Mouse (Mus musculus): ENCODE measurements around the gene Olfr1257. TPM values are rescaled to one million over a fixed set of nuclear protein-coding genes. Genes with fewer than 3 reads are reported as not detected.
"Not testable (repeated sequence)": the region's sequence is repeated elsewhere in the genome, so short reads cannot be mapped to it uniquely, and the experiment has no call there.

Olfr1257 gene
- not detected for polyA plus RNA-seq (2012; fragmentation: generic; extraction: Trizol)

DNA sequence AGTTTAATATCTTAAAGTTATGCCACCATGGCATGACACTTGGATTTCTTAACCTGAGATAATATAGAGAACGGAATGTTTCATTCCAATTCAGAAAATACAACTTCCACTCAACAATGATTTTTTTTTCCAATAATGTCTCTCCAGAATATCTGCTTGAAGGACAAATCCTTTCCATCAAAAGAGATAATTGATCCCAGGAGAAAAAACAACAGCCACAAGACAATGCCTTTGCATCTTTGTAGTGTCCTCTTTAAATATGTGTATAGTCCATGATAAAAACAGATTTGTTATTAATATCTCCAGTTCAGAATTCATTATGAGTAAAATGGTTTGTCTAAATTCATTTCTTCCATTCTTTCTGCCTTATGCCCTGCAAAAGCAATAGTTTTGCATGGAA, at the start of gene Olfr1257:
TSS of gene Olfr1257 (plus strand) at position 301 of the 400 bp plus-strand sequence.
- no peak within 1 kb of the TSS for H3K4me3 ChIP-seq
- no peak within 1 kb of the TSS for H3K4me2 ChIP-seq (ENCODE audit: low read depth)
- TF ChIP-seq REST (IDR thresholded peaks at IDR 0.05; ENCODE audit: insufficient read depth, insufficient read length) (no peak), TCF3 (IDR thresholded peaks at IDR 0.05; ENCODE audit: insufficient read length, low read depth) (no peak), SRF (IDR thresholded peaks at IDR 0.05; ENCODE audit: control insufficient read depth, insufficient read length, low read depth) (no peak), MYOG (IDR thresholded peaks at IDR 0.05; ENCODE audit: control insufficient read depth in 1 of 3, insufficient read depth in 1 of 3, insufficient read length in 2 of 3, low read depth in 2 of 3) (no peak), USF1 (IDR thresholded peaks at IDR 0.05; ENCODE audit: low read depth) (no peak), MYOD1 (IDR thresholded peaks at IDR 0.05; ENCODE audit: control insufficient read depth in 1 of 3, insufficient read length in 2 of 3, low read depth in 2 of 3) (no peak), E2F4 (IDR thresholded peaks at IDR 0.05; ENCODE audit: insufficient read depth) (no peak), POLR2A (IDR thresholded peaks at IDR 0.05; ENCODE audit: insufficient read length, low read depth) (no peak), POLR2AphosphoS2 (IDR thresholded peaks at IDR 0.05; ENCODE audit: insufficient read length, low read depth) (no peak), TCF12 (IDR thresholded peaks at IDR 0.05; ENCODE audit: insufficient read depth, poor library complexity, severe bottlenecking) (no peak), CEBPB (IDR thresholded peaks at IDR 0.05; ENCODE audit: insufficient read depth, poor library complexity, severe bottlenecking) (no peak), MAX (IDR thresholded peaks at IDR 0.05; ENCODE audit: low read depth) (no peak)
- no peaks in the 10 kb centered on the region for H3K79me2 ChIP-seq (ENCODE audit: control insufficient read depth, insufficient read depth)
- H3ac ChIP-seq (ENCODE audit: control insufficient read depth, insufficient read length): no peak within 1 kb of the TSS
- H3K27me3 ChIP-seq (ENCODE audit: control insufficient read depth, insufficient read depth, insufficient read length): no peaks in the 10 kb centered on the region
- H3K36me3 ChIP-seq (ENCODE audit: control insufficient read depth, insufficient read depth): no peaks in the 10 kb centered on the region

DNA sequence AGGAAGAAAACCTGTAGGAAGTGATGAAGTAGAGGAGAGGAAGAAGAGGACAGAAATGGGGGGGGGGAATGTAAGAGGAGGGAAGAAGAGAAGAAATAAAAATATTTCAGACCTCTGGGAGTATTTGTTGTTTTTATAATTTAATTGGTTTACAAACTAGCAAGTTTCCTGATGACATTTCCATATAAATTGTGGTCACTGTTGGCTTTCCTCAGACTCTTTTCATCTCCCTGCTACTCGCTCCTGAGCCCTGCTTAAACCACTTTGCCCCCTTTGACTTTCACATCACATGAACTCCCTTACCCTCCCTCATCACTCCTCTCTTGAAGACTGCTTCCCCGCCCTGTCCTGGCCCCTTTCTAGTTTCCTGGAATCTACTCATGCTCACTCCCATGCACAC, 36.8 kb upstream of the Olfr1257 start, which contains the start of gene Olfr1256:
TSS of gene Olfr1256 (minus strand) at position 101 of the 400 bp plus-strand sequence.
- Histone ChIP-seq H3K27me3 (ENCODE audit: control insufficient read depth, insufficient read depth, insufficient read length) (no peaks in the 10 kb centered on the region), H3ac (ENCODE audit: control insufficient read depth, insufficient read length) (no peak within 1 kb of the TSS), H3K79me2 (ENCODE audit: control insufficient read depth, insufficient read depth) (no peaks in the 10 kb centered on the region), H3K4me3 (no peak within 1 kb of the TSS), H3K36me3 (ENCODE audit: control insufficient read depth, insufficient read depth) (no peaks in the 10 kb centered on the region), H3K4me2 (ENCODE audit: low read depth) (no peak within 1 kb of the TSS)
- TF ChIP-seq CEBPB (IDR thresholded peaks at IDR 0.05; ENCODE audit: insufficient read depth, poor library complexity, severe bottlenecking): no peak
- TF ChIP-seq MYOG (IDR thresholded peaks at IDR 0.05; ENCODE audit: control insufficient read depth in 1 of 3, insufficient read depth in 1 of 3, insufficient read length in 2 of 3, low read depth in 2 of 3): no peak

DNA sequence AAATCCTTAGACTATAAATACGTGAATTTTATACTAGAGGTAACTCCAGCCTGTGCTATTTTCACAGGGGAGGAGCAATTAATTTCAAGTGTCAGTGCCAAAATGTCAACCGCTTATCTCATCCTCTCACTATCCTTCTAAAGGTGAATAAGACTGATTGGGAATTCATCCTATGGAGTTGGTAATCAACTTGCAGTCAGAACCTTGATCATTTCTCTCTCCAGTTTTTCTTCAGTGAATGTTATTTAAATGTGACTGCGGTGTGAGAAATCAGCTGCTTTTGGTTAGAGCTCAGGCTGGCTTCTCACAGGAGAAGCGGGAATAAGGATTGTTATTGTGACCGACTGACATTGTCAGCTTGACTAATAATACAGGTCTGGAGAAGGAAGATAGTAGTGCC, 30.1 kb upstream of the Olfr1257 start, which contains the start of gene Olfr48:
TSS of gene Olfr48 (minus strand) at position 101 of the 400 bp plus-strand sequence.
- Histone ChIP-seq H3K79me2 (ENCODE audit: control insufficient read depth, insufficient read depth) (no peaks in the 10 kb centered on the region), H3ac (ENCODE audit: control insufficient read depth, insufficient read length) (no peak within 1 kb of the TSS), H3K27me3 (ENCODE audit: control insufficient read depth, insufficient read depth, insufficient read length) (no peaks in the 10 kb centered on the region), H3K4me2 (ENCODE audit: low read depth) (no peak within 1 kb of the TSS), H3K36me3 (ENCODE audit: control insufficient read depth, insufficient read depth) (no peaks in the 10 kb centered on the region), H3K4me3 (no peak within 1 kb of the TSS)
- no peak for TF ChIP-seq USF1 (IDR thresholded peaks at IDR 0.05; ENCODE audit: low read depth)

DNA sequence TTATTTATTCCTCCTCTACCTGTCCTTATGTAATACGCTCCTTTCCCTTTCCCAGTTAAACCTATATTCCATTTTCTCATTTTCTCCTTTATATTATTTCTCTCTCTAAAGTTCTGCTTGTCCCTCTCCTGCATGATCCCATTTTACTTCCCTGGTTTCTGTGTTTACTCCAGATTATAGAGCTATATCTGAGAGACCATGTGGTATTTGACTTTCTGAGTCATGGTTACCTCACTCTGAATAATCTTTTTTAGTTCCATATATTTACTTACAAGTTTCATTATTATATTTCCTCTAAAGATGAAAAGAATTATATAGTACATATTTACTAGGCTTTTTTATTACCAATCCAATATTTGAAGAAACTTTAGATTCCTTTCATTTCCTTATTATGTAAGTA, 29.0 kb upstream of the Olfr1257 start:
- H3ac ChIP-seq (ENCODE audit: control insufficient read depth, insufficient read length): no peak overlapping the region

DNA sequence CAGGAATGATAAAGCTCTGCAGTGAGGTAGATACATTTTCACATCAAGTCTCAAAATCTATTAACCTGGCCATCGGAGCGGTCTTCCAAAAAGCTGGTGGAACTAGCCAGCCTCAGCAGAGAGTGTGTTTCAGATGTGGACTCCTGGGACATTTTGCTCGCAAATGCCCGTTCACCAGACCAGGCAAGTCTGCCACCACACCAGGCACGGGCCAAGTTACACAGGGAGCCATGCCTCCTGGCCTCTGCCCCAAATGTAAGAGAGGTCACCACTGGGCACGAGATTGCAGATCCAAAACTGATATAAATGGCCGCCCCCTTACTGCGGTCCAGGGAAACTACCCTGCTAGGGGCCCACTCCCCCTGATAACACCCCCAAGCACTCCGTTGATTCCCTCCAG, 34.4 kb downstream of the Olfr1257 start:
- not testable (repeated sequence) for H3K27me3 ChIP-seq (ENCODE audit: control insufficient read depth, insufficient read depth, insufficient read length); H3ac ChIP-seq (ENCODE audit: control insufficient read depth, insufficient read length); H3K79me2 ChIP-seq (ENCODE audit: control insufficient read depth, insufficient read depth); H3K4me3 ChIP-seq; H3K4me2 ChIP-seq (ENCODE audit: low read depth); H3K36me3 ChIP-seq (ENCODE audit: control insufficient read depth, insufficient read depth)

More for the DNA sequence above, 29.0 kb upstream of the Olfr1257 start:
- no peak overlapping the region for H3K4me3 ChIP-seq
- no peak overlapping the region for H3K4me2 ChIP-seq (ENCODE audit: low read depth)
- no peaks in the 10 kb centered on the region for H3K27me3 ChIP-seq (ENCODE audit: control insufficient read depth, insufficient read depth, insufficient read length)
- no peak for TF ChIP-seq E2F4 (IDR thresholded peaks at IDR 0.05; ENCODE audit: insufficient read depth)
- no peak for TF ChIP-seq SRF (IDR thresholded peaks at IDR 0.05; ENCODE audit: control insufficient read depth, insufficient read length, low read depth)
- no peak for TF ChIP-seq POLR2A (IDR thresholded peaks at IDR 0.05; ENCODE audit: insufficient read length, low read depth)
- no peak for TF ChIP-seq REST (IDR thresholded peaks at IDR 0.05; ENCODE audit: insufficient read depth, insufficient read length)
- TF ChIP-seq MAX (IDR thresholded peaks at IDR 0.05; ENCODE audit: low read depth): no peak
- H3K79me2 ChIP-seq (ENCODE audit: control insufficient read depth, insufficient read depth): no peaks in the 10 kb centered on the region
- no peaks in the 10 kb centered on the region for H3K36me3 ChIP-seq (ENCODE audit: control insufficient read depth, insufficient read depth)

DNA sequence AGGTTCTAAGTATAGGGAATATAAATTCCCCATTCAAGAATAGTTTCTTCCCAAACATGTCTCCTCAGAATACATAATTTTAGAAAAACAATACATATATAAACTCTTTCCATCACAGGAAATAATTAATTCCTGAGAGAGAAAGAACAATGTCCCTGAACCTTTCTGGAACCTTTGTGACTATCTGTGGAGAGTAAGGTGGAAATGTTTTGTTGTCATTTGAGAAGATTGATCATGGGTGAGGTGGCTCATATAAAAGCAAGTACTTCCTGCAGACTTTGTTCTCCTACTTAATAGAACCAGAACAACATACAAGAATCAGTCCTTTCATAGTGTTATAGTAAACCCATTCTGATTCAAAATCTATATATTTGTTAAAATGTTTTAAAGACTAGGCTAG, 48.8 kb downstream of the Olfr1257 start, which contains the start of gene Olfr1258:
TSS of gene Olfr1258 (plus strand) at position 301 of the 400 bp plus-strand sequence.
- no peaks in the 10 kb centered on the region for H3K27me3 ChIP-seq (ENCODE audit: control insufficient read depth, insufficient read depth, insufficient read length)
- no peak within 1 kb of the TSS for H3K4me2 ChIP-seq (ENCODE audit: low read depth)
- no peak within 1 kb of the TSS for H3K4me3 ChIP-seq
- no peaks in the 10 kb centered on the region for H3K79me2 ChIP-seq (ENCODE audit: control insufficient read depth, insufficient read depth)
- H3K36me3 ChIP-seq (ENCODE audit: control insufficient read depth, insufficient read depth): no peaks in the 10 kb centered on the region
- no peak within 1 kb of the TSS for H3ac ChIP-seq (ENCODE audit: control insufficient read depth, insufficient read length)
- TF ChIP-seq E2F4 (IDR thresholded peaks at IDR 0.05; ENCODE audit: insufficient read depth): no peak
- no peak for TF ChIP-seq POLR2AphosphoS2 (IDR thresholded peaks at IDR 0.05; ENCODE audit: insufficient read length, low read depth)
- no peak for TF ChIP-seq TCF12 (IDR thresholded peaks at IDR 0.05; ENCODE audit: insufficient read depth, poor library complexity, severe bottlenecking)
- TF ChIP-seq TCF3 (IDR thresholded peaks at IDR 0.05; ENCODE audit: insufficient read length, low read depth): no peak
- no peak for TF ChIP-seq MYOG (IDR thresholded peaks at IDR 0.05; ENCODE audit: control insufficient read depth in 1 of 3, insufficient read depth in 1 of 3, insufficient read length in 2 of 3, low read depth in 2 of 3)
- no peak for TF ChIP-seq POLR2A (IDR thresholded peaks at IDR 0.05; ENCODE audit: insufficient read length, low read depth)
- no peak for TF ChIP-seq MYOD1 (IDR thresholded peaks at IDR 0.05; ENCODE audit: control insufficient read depth in 1 of 3, insufficient read length in 2 of 3, low read depth in 2 of 3)
- no peak for TF ChIP-seq CEBPB (IDR thresholded peaks at IDR 0.05; ENCODE audit: insufficient read depth, poor library complexity, severe bottlenecking)
- no peak for TF ChIP-seq MAX (IDR thresholded peaks at IDR 0.05; ENCODE audit: low read depth)
- TF ChIP-seq REST (IDR thresholded peaks at IDR 0.05; ENCODE audit: insufficient read depth, insufficient read length): no peak
- TF ChIP-seq USF1 (IDR thresholded peaks at IDR 0.05; ENCODE audit: low read depth): no peak
- no peak for TF ChIP-seq SRF (IDR thresholded peaks at IDR 0.05; ENCODE audit: control insufficient read depth, insufficient read length, low read depth)
